In genomic region chr14:118604903-118605302, GRCm38 (mm10) we compare ENCODE assay signal across 25 mouse cellular contexts.
DNase-seq lines count a peak whose midpoint lies in the region; ATAC-seq and TF ChIP-seq lines count a peak whose summit lies in the region.
"Had no signal": no experiment of that assay in that cellular context is flagged by ENCODE, and none has a peak within 500 bp of the region (broad histone marks: within the 10 kb centered on the region; RNA-seq: fewer than 3 reads in every experiment).

No protein-coding gene starts in this region.

- H3K9ac ChIP-seq in intestine, postnatal 0 days (ENCODE audit: low read depth, low read length) = no peak overlapping the region
- no peak overlapping the region for H3K9ac ChIP-seq in intestine, embryonic 16.5 days (ENCODE audit: low read depth, low read length)
- H3K9ac ChIP-seq in lung, embryonic 14.5 days = no peak overlapping the region
- H3K9ac ChIP-seq: embryonic facial prominence, embryonic 15.5 days; forebrain, postnatal 0 days; heart, embryonic 15.5 days; kidney, embryonic 15.5 days; midbrain, embryonic 12.5 days; neural tube, embryonic 13.5 days had no signal

- no peak overlapping the region for H3K27ac ChIP-seq in intestine, postnatal 0 days (ENCODE audit: low read depth, low read length)
- H3K27ac ChIP-seq in intestine, embryonic 16.5 days (ENCODE audit: low read length) = no peak overlapping the region
- H3K27ac ChIP-seq in lung, embryonic 14.5 days (ENCODE audit: low read depth) = no peak overlapping the region
- H3K27ac ChIP-seq: embryonic facial prominence, embryonic 15.5 days; forebrain, embryonic 10.5 days; heart, embryonic 15.5 days; hindbrain, embryonic 10.5 days; kidney, embryonic 15.5 days; midbrain, embryonic 12.5 days; neural tube, embryonic 13.5 days had no signal

- no peaks in the 10 kb centered on the region for H3K9me3 ChIP-seq in intestine, postnatal 0 days (ENCODE audit: control insufficient read depth)
- H3K9me3 ChIP-seq in intestine, embryonic 16.5 days (ENCODE audit: control insufficient read depth, low read length) = no peaks in the 10 kb centered on the region
- H3K9me3 ChIP-seq in lung, embryonic 14.5 days (ENCODE audit: low read depth, low read length) = no peaks in the 10 kb centered on the region
- H3K9me3 ChIP-seq: embryonic facial prominence, embryonic 15.5 days; forebrain, embryonic 10.5 days; heart, embryonic 15.5 days; hindbrain, embryonic 10.5 days; kidney, embryonic 15.5 days; midbrain, embryonic 12.5 days; neural tube, embryonic 13.5 days had no signal

- no peak for ATAC-seq in intestine, postnatal 0 days
- no peak for ATAC-seq in intestine, embryonic 16.5 days
- ATAC-seq in lung, embryonic 14.5 days (ENCODE audit: insufficient read depth) = no peak
- ATAC-seq in activated CD4-positive, CD25-positive, alpha-beta regulatory T cell, adult 4 months = no peak
- ATAC-seq: CD4-positive, CD25-positive, alpha-beta regulatory T cell, adult 4 months; forebrain, postnatal 0 days; inflammation-experienced regulatory T-cells, adult 6 months had no signal

- H3K36me3 ChIP-seq in intestine, postnatal 0 days (ENCODE audit: control insufficient read depth, insufficient read depth) = no peaks in the 10 kb centered on the region
- no peaks in the 10 kb centered on the region for H3K36me3 ChIP-seq in intestine, embryonic 16.5 days (ENCODE audit: control insufficient read depth, insufficient read depth, low read length)
- H3K36me3 ChIP-seq in lung, embryonic 14.5 days (ENCODE audit: insufficient read depth) = no peaks in the 10 kb centered on the region
- H3K36me3 ChIP-seq: embryonic facial prominence, embryonic 15.5 days; forebrain, embryonic 10.5 days; heart, embryonic 15.5 days; hindbrain, embryonic 10.5 days; midbrain, embryonic 12.5 days; neural tube, embryonic 13.5 days had no signal

- H3K4me3 ChIP-seq in intestine, postnatal 0 days (ENCODE audit: low read depth, low read length) = no peak overlapping the region
- no peak overlapping the region for H3K4me3 ChIP-seq in intestine, embryonic 16.5 days (ENCODE audit: low read length)
- H3K4me3 ChIP-seq in lung, embryonic 14.5 days (ENCODE audit: low read depth, low read length) = no peak overlapping the region
- no peak overlapping the region for H3K4me3 ChIP-seq in lung, adult 2 months (replicated peaks; ENCODE audit: extremely low read depth, low read depth, low read length)
- H3K4me3 ChIP-seq: embryonic facial prominence, embryonic 15.5 days; forebrain, embryonic 10.5 days; heart, embryonic 15.5 days; hindbrain, embryonic 10.5 days; kidney, embryonic 15.5 days; midbrain, embryonic 12.5 days; neural tube, embryonic 13.5 days had no signal

- no peak for DNase-seq in lung, embryonic 14.5 days
- DNase-seq in lung, adult 2 months = no peak
- peak; percentile 41 for DNase-seq in ES-CJ7 (ENCODE audit: low read depth, low spot score)
- DNase-seq in induced T-regulatory cell, adult 2 months (ENCODE audit: low read depth) = peak; percentile 8
- DNase-seq in adrenal gland, postnatal 10 days = no peak
- DNase-seq: adrenal gland, postnatal 14 days; cerebellum, adult 11-12 months; cerebellum, postnatal 36 days; forebrain, postnatal 0 days; left cerebral cortex, postnatal 4 days; lung, postnatal 10 days; spleen, adult 18-20 months; thymus, adult 18-20 months had no signal

- H3K4me1 ChIP-seq in intestine, postnatal 0 days (replicated peaks; ENCODE audit: control insufficient read depth, insufficient read depth, low read length) = no peaks in the 10 kb centered on the region
- H3K4me1 ChIP-seq in intestine, embryonic 16.5 days (ENCODE audit: control insufficient read depth, insufficient read depth, low read length) = no peaks in the 10 kb centered on the region
- no peaks in the 10 kb centered on the region for H3K4me1 ChIP-seq in lung, embryonic 14.5 days (ENCODE audit: insufficient read depth)
- no peaks in the 10 kb centered on the region; the same call in 1 of the 2 replicates for H3K4me1 ChIP-seq in lung, adult 2 months (ENCODE audit: control insufficient read depth, insufficient read depth, low read length)
- H3K4me1 ChIP-seq: embryonic facial prominence, embryonic 15.5 days; heart, embryonic 15.5 days had no signal

- TF ChIP-seq CTCF in intestine, postnatal 0 days (IDR thresholded peaks at IDR 0.05; ENCODE audit: low read depth) = peak; percentile 54
- 0 out of 2 replicates have a peak, but pooled peaks have one; percentile 21 for TF ChIP-seq CTCF in lung, embryonic 14.5 days (IDR thresholded peaks at IDR 0.05; ENCODE audit: low read depth)
- no peak for TF ChIP-seq CTCF in lung, adult 2 months (IDR thresholded peaks at IDR 0.05; ENCODE audit: insufficient read depth, low read length)

- TF ChIP-seq POLR2A in lung, adult 2 months (IDR thresholded peaks at IDR 0.05; ENCODE audit: borderline replicate concordance, extremely low read depth, low read depth, low read length) = no peak

- WGBS in intestine, postnatal 0 days = 98% methylated on average over 2 of the region's 2 CpGs
- 98% methylated on average over 2 of the region's 2 CpGs for WGBS in intestine, embryonic 16.5 days
- WGBS in lung, embryonic 14.5 days = 90% methylated on average over 2 of the region's 2 CpGs
- 97% methylated on average over 2 of the region's 2 CpGs for WGBS in lung, adult 2 months

- H3K27me3 ChIP-seq in intestine, postnatal 0 days (replicated peaks; ENCODE audit: control insufficient read depth, insufficient read depth, low read length) = no peaks in the 10 kb centered on the region
- no peaks in the 10 kb centered on the region for H3K27me3 ChIP-seq in intestine, embryonic 16.5 days (replicated peaks; ENCODE audit: control insufficient read depth, insufficient read depth, low read length)
- no peaks in the 10 kb centered on the region for H3K27me3 ChIP-seq in lung, embryonic 14.5 days (ENCODE audit: insufficient read depth, low read length)
- H3K27me3 ChIP-seq: embryonic facial prominence, embryonic 15.5 days; heart, embryonic 15.5 days; kidney, embryonic 15.5 days; neural tube, embryonic 13.5 days had no signal

- H3K4me2 ChIP-seq in intestine, postnatal 0 days (replicated peaks; ENCODE audit: low read depth) = no peak overlapping the region
- no peak overlapping the region for H3K4me2 ChIP-seq in intestine, embryonic 16.5 days (ENCODE audit: low read depth, low read length)
- no peak overlapping the region for H3K4me2 ChIP-seq in lung, embryonic 14.5 days
- H3K4me2 ChIP-seq: embryonic facial prominence, embryonic 15.5 days; heart, embryonic 15.5 days; kidney, embryonic 15.5 days; midbrain, embryonic 12.5 days; neural tube, embryonic 13.5 days had no signal

Comparison
In these comparisons a context has a peak if more than half of its experiments do, and no peak if none do; other contexts are left out.
1. DNase-seq: peak in ES-CJ7 (single experiment) and induced T-regulatory cell, adult 2 months (single experiment); none in lung, embryonic 14.5 days (single experiment), lung, adult 2 months (single experiment) and adrenal gland, postnatal 10 days (single experiment).